ENCODE assay signal across 12 mouse cellular contexts in genomic region chr4:150944707-150945106, GRCm38 (mm10). TPM values are rescaled to one million over a fixed set of nuclear protein-coding genes. Genes with fewer than 3 reads are reported as not detected.
"Had no signal": no experiment of that assay in that cellular context is flagged by ENCODE, and none has a peak within 500 bp of the region (broad histone marks: within the 10 kb centered on the region; RNA-seq: fewer than 3 reads in every experiment).

No protein-coding gene starts in this region.

- DNase-seq: lung, adult 18-20 months; lung, embryonic 14.5 days; lung, postnatal 10 days; lung, postnatal 4 days; midbrain, embryonic 14.5 days; retina, postnatal 1 day; right cerebral cortex, postnatal 25 days; right cerebral cortex, postnatal 4 days; spleen, adult 18-20 months; thymus, adult 18-20 months had no signal

RNA-seq across cellular contexts. Expression of gene Uts2, which starts 52.2 kb away (rescaled TPM):
- total RNA-seq: megakaryocyte, adult 5-6 weeks; megakaryocyte-erythroid progenitor cell, adult 5-6 weeks had no signal
